Mouse (Mus musculus): ENCODE results near the gene Eml1. TPM values are rescaled to one million over a fixed set of nuclear protein-coding genes. Genes with fewer than 3 reads are reported as not detected.

Eml1 gene
- 7.6 and 18.2 TPM in 2 replicates for polyA plus RNA-seq (2012; rRNA removed; ENCODE audit: low replicate concordance)

GRCm38 (mm10) chr12:108370596-108371428, at the start of gene Eml1:
TSS of gene Eml1 (plus strand) at chr12:108370957.

GRCm38 (mm10) chr12:108333895-108334445, 36.8 kb upstream of the Eml1 start, which contains the start of gene Cyp46a1:
TSS of gene Cyp46a1 (plus strand) at chr12:108334381.

GRCm38 (mm10) chr12:108554120-108554841, 183.5 kb downstream of the Eml1 start, which contains the start of gene Evl:
TSS of gene Evl (plus strand) at chr12:108554720.

Other genes with a start within 250 kb of the Eml1 start
- gene Setd3, start 191.6 kb upstream of the Eml1 start, polyA plus RNA-seq (2012; rRNA removed; ENCODE audit: low replicate concordance): 6.1 and 8.0 TPM in 2 replicates
- gene Ccnk, start 191.4 kb upstream of the Eml1 start, polyA plus RNA-seq (2012; rRNA removed; ENCODE audit: low replicate concordance): 7.3 and 8.5 TPM in 2 replicates
- gene Ccdc85c, start 95.5 kb upstream of the Eml1 start, polyA plus RNA-seq (2012; rRNA removed; ENCODE audit: low replicate concordance): 50.5 and 84.0 TPM in 2 replicates
- 0.36 and 0.92 TPM in 2 replicates for gene Hhipl1, start 64.7 kb upstream of the Eml1 start, polyA plus RNA-seq (2012; rRNA removed; ENCODE audit: low replicate concordance)
- gene Cyp46a1, start 36.6 kb upstream of the Eml1 start, polyA plus RNA-seq (2012; rRNA removed; ENCODE audit: low replicate concordance): 0.78 and 1.1 TPM in 2 replicates
- 13.7 and 14.8 TPM in 2 replicates for gene Evl, start 183.8 kb downstream of the Eml1 start, polyA plus RNA-seq (2012; rRNA removed; ENCODE audit: low replicate concordance)

All from duodenum, adult 2 months (tissue).